Mouse (Mus musculus): ENCODE data around the gene Thrsp.

The Thrsp gene

DNA sequence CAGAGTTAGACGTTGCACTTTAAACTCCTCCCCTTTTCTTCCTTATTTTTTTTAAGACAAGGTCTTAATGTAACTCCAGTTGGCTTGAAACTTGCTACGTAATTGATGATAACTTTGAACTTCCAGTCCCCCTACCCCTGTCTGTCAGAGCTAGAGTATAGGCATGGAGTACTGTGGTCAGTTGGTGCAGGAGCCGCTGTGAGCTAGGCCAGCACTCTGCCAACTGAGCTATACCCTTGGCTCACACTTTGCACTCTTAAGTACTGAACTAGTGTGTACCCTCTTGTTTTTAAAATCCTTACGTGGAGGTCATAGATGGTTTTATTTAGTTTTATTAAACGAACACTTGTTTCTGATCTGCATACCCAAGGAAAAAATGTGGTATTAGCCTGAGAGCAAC, 38.2 kb downstream of the Thrsp start:
- no peak for DNase-seq (ENCODE audit: extremely low spot score, low spot score)

DNA sequence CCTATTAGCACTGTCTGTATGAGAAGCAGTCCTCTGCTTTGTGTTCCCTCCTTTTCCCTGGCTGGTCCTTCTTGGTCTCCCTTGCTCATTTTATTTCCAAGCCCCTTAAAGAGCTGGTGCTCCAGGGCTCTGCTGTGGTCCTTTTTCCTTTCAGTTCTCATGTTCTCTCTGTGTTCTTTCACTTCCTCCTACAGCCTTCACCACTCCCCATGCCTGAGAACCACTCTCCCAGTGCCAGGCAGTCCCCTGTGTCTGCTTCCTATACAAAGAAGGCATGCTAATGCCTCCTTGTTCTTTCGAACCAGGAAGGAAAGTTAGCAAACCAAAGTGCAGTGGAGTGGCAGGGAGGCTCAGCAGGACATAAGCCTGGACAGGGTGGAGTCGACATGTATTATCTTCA, 41.6 kb downstream of the Thrsp start:
- no peak for DNase-seq (ENCODE audit: extremely low spot score, low spot score)

DNA sequence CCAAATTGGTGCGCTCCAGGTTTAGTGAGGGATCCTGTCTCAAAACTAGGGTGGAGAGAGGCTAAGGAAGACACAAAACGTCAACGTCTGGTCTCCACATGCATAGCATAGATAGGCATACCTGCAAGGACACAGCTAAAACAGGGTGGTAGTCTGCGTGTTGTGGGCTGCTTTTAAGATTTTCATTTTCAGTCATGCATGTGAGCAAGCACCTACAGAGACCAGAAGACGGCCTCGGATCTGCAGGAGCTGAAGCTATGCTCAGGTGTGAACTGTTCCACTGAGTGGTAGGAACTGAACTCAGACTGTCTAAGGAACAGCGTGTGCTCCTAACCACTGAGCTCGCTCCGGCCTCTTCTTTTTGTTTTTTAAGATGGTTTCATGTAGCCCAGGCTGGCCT, 42.4 kb downstream of the Thrsp start:
- DNase-seq (ENCODE audit: extremely low spot score, low spot score) = no peak

- DNase-seq (ENCODE audit: extremely low spot score, low spot score) = no peak
These were observed 51.6 kb downstream of the Thrsp start for GRCm38 (mm10) chr7:97365887-97366286.
